Mouse (Mus musculus) CH12.LX (cell line): ENCODE measurements around the gene Chchd6. TPM values are rescaled to one million over a fixed set of nuclear protein-coding genes. Genes with fewer than 3 reads are reported as not detected.

Experiments
- DNase-seq: peaks from one replicate; pipeline ENCODE4 v3.0.0-alpha.2; 2013; ENCODE audit errors: extremely low read depth
- H3K27ac ChIP-seq: 2 replicates; pipeline ENCODE4 v1.5.1; 2012; ENCODE audit warnings: low read depth, mild to moderate bottlenecking, control low read depth, moderate library complexity; ENCODE audit not compliant: insufficient read depth
- H3K27me3 ChIP-seq: replicated peaks from 2 replicates; pipeline ENCODE3; 2012; ENCODE audit warnings: inconsistent platforms
- H3K36me3 ChIP-seq, 2 experiments: replicated peaks in 1 of 2; 2 replicates each; pipeline versions ENCODE3 to v1.6.1; 2012; ENCODE audit warnings: inconsistent platforms in 1 of 2, low read length in 1 of 2, mild to moderate bottlenecking in 1 of 2, mixed read lengths in 1 of 2, moderate library complexity in 1 of 2; ENCODE audit not compliant: control insufficient read depth in 1 of 2, insufficient read depth in 1 of 2
- H3K4me1 ChIP-seq, 2 experiments: 2 replicates each; pipeline ENCODE4 v1.6.1; 2012; ENCODE audit warnings: inconsistent platforms in 1 of 2, moderate library complexity in 1 of 2; ENCODE audit not compliant: insufficient read depth in 2 of 2, control insufficient read depth in 1 of 2
- H3K4me2 ChIP-seq: 2 replicates; pipeline ENCODE4 v1.6.1; 2012; ENCODE audit warnings: low read depth, mild to moderate bottlenecking, control low read depth; ENCODE audit not compliant: poor library complexity, insufficient read depth, severe bottlenecking
- H3K4me3 ChIP-seq, 3 experiments: fragments of 150-350 bp in 1 of 3; sonication (generic) in 1 of 3; replicated peaks in 1 of 3; 2 replicates each; pipeline versions ENCODE3 to v1.5.1; 2011 to 2012; ENCODE audit warnings: low read depth in 2 of 3, low read length in 2 of 3, mild to moderate bottlenecking in 2 of 3, moderate library complexity in 2 of 3, control low read depth in 1 of 3, improper control_type of control experiment in 1 of 3, inconsistent platforms in 1 of 3, mixed read lengths in 1 of 3; ENCODE audit not compliant: poor library complexity in 1 of 3
- H3K79me2 ChIP-seq: replicated peaks from 2 replicates; pipeline ENCODE4 v1.6.1; 2012; ENCODE audit warnings: mild to moderate bottlenecking, moderate library complexity; ENCODE audit not compliant: control insufficient read depth, poor library complexity, insufficient read depth, severe bottlenecking; ENCODE audit errors: extremely low read depth
- H3K9ac ChIP-seq: 2 replicates; pipeline ENCODE4 v1.6.1; 2012; ENCODE audit warnings: low read depth, mild to moderate bottlenecking, control low read depth, moderate library complexity; ENCODE audit not compliant: insufficient read depth
- H3K9me3 ChIP-seq: replicated peaks from 2 replicates; pipeline ENCODE3; 2012; ENCODE audit warnings: low read length, inconsistent platforms, mixed read lengths
- BHLHE40 ChIP-seq: IDR thresholded peaks from 2 replicates; pipeline ENCODE4 v1.6.1; 2011; ENCODE audit warnings: mild to moderate bottlenecking, low read depth, low read length, improper control_type of control experiment
- CHD1 ChIP-seq: IDR thresholded peaks from 2 replicates; pipeline ENCODE4 v1.6.1; 2012; ENCODE audit warnings: low read depth, low read length, improper control_type of control experiment, inconsistent platforms
- E2F4 ChIP-seq: IDR thresholded peaks from 2 replicates; pipeline ENCODE4 v1.6.1; 2011; ENCODE audit warnings: low read depth, low read length, improper control_type of control experiment; ENCODE audit not compliant: insufficient replicate concordance
- EP300 ChIP-seq: IDR thresholded peaks from 2 replicates; pipeline ENCODE4 v1.6.1; 2011; ENCODE audit warnings: low read length, improper control_type of control experiment
- ETS1 ChIP-seq: conservative IDR thresholded peaks from 2 replicates; pipeline ENCODE4 v1.6.1; 2012; ENCODE audit warnings: low read depth, mild to moderate bottlenecking, inconsistent platforms, low read length, improper control_type of control experiment, moderate library complexity
- GABPA ChIP-seq: IDR thresholded peaks from 2 replicates; pipeline ENCODE4 v1.6.1; 2012; ENCODE audit warnings: low read depth, low read length, improper control_type of control experiment, inconsistent platforms; ENCODE audit not compliant: insufficient replicate concordance
- HCFC1 ChIP-seq: IDR thresholded peaks from 2 replicates; pipeline ENCODE4 v1.6.1; 2012; ENCODE audit warnings: low read depth, mild to moderate bottlenecking, inconsistent platforms, low read length, improper control_type of control experiment
- JUND ChIP-seq: conservative IDR thresholded peaks from 2 replicates; pipeline ENCODE4 v1.6.1; 2011; ENCODE audit warnings: low read depth, low read length, improper control_type of control experiment
- KAT2A ChIP-seq: IDR thresholded peaks from 2 replicates; pipeline ENCODE4 v1.6.1; 2012; ENCODE audit warnings: low read length, improper control_type of control experiment, inconsistent platforms; ENCODE audit not compliant: insufficient replicate concordance
- MAZ ChIP-seq: IDR thresholded peaks from 2 replicates; pipeline ENCODE4 v1.6.1; 2012; ENCODE audit warnings: low read depth, mild to moderate bottlenecking, inconsistent platforms, low read length, improper control_type of control experiment, moderate library complexity
- MEF2A ChIP-seq: IDR thresholded peaks from 2 replicates; pipeline ENCODE4 v1.6.1; 2014; ENCODE audit warnings: low read depth, mild to moderate bottlenecking, inconsistent platforms, low read length, improper control_type of control experiment, borderline replicate concordance
- NELFE ChIP-seq: IDR thresholded peaks from 2 replicates; pipeline ENCODE4 v1.6.1; 2011; ENCODE audit warnings: low read depth, low read length, improper control_type of control experiment
- PAX5 ChIP-seq: IDR thresholded peaks from 2 replicates; pipeline ENCODE4 v1.6.1; 2012; ENCODE audit warnings: low read length, inconsistent platforms, mixed read lengths
- POLR2AphosphoS2 ChIP-seq: IDR thresholded peaks from 2 replicates; pipeline ENCODE4 v1.6.1; 2011; ENCODE audit warnings: low read depth, low read length, improper control_type of control experiment
- RAD21 ChIP-seq: IDR thresholded peaks from 2 replicates; pipeline ENCODE4 v1.6.1; 2011; ENCODE audit warnings: low read depth, mild to moderate bottlenecking, low read length, improper control_type of control experiment, moderate library complexity
- SIN3A ChIP-seq: IDR thresholded peaks from 2 replicates; pipeline ENCODE4 v1.6.1; 2012; ENCODE audit warnings: low read length, improper control_type of control experiment, inconsistent platforms
- SMC3 ChIP-seq: IDR thresholded peaks from 2 replicates; pipeline ENCODE4 v1.6.1; 2011; ENCODE audit warnings: low read depth, low read length, improper control_type of control experiment
- UBTF ChIP-seq: IDR thresholded peaks from 2 replicates; pipeline ENCODE4 v1.6.1; 2012; ENCODE audit warnings: low read depth, mild to moderate bottlenecking, inconsistent platforms, low read length, improper control_type of control experiment, moderate library complexity
- USF2 ChIP-seq: conservative IDR thresholded peaks from 2 replicates; pipeline ENCODE4 v1.6.1; 2011; ENCODE audit warnings: low read depth, low read length, improper control_type of control experiment
- ZNF384 ChIP-seq: IDR thresholded peaks from 2 replicates; pipeline ENCODE4 v1.6.1; 2012; ENCODE audit warnings: low read depth, low read length, improper control_type of control experiment, inconsistent platforms
- dilution Hi-C: fragments of 300-500 bp; cut with MboI; formaldehyde crosslinking; loops from 2 replicates; pipeline ENCODE4 v1.14.3; 2020; ENCODE audit warnings: low sequenced_read_pairs; ENCODE audit not compliant: extremely low pct_unique_long_range_greater_than_20kb, extremely low pct_ligation_motif_present
- in situ Hi-C: fragments of 300-500 bp; cut with MboI; formaldehyde crosslinking; loops from 3 replicates; pipeline ENCODE4 v1.14.3; 2019; ENCODE audit warnings: low sequenced_read_pairs, low pct_ligation_motif_present, low pct_unique_long_range_greater_than_20kb, mixed read lengths
- polyA plus RNA-seq: library from polyadenylated mRNA; unstranded; fragments of >175 nt; gene quantifications from 2 replicates; pipeline ENCODE4 v1.2.1, GENCODE M21; 2012; ENCODE audit warnings: low read depth; ENCODE audit not compliant: insufficient read length
- total RNA-seq, 2 experiments: library from RNA; depleted of rRNA; stranded (reverse); fragments of 300-350 nt in 1 of 2; fragments of >200 nt in 1 of 2; gene quantifications; 2 replicates each; pipeline ENCODE4 v1.2.3; 2012 to 2014

The Chchd6 gene
- total and polyA plus RNA-seq, 3 experiments = 33.3 to 41.5 (median 41.3) TPM

DNA sequence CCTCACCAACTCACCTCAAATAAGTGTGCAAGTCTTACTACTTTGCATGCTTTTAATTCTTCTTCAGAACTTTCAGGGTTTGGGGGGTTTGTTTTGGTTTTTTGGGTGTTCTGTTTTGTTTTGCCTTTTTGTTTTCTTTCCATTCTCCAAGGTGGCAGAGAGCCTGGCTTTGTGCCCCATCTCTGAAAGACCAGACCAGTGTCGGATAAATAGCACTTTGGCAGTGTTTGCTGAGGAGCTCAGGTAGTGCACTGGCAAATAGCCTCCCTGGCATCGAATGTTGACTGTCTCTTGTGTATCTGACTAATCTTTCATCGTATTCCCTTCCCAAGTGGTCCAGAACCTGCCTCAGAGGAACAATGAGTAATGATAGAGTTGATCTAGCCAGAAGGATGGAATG lies 3.4 kb downstream of the Chchd6 start:
- DNase-seq = no peak
- in situ Hi-C loops (no loop called here), dilution Hi-C loops (no loop called here)
- Histone ChIP-seq H3K27ac (no peak overlapping the region), H3K9ac (no peak overlapping the region), H3K79me2 (no peaks in the 10 kb centered on the region), H3K4me3 (no peak overlapping the region), H3K4me2 (no peak overlapping the region), H3K36me3 (no peaks in the 10 kb centered on the region), H3K27me3 (no peaks in the 10 kb centered on the region), H3K4me1 (peaks cover 3 to 10% of the 10 kb centered on the region in 2 experiments), H3K9me3 (no peaks in the 10 kb centered on the region)
- no peak for TF ChIP-seq SIN3A
- TF ChIP-seq CHD1 = no peak
- no peak for TF ChIP-seq E2F4
- no peak for TF ChIP-seq ZNF384

DNA sequence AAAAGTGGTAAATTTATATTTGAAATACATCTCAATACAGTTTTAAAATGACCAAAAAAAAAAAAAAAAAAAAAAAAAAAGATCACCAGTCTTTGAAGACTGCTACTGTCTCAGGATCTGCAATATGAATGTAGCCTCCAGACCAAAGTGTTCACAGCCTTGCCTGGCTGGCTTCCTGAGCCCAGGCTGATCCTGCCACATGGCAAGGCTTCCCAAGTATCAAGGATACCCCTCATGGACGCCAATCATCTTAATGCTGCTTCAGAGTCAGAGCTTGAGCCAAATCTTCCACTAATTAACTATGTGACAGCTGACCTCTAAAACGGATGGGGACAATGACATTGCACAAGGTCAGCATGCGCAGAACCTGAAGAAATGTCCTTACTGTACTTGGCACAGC lies 3.9 kb downstream of the Chchd6 start:
- H3K27ac ChIP-seq = no peak overlapping the region
- H3K9me3 ChIP-seq = no peaks in the 10 kb centered on the region
- H3K27me3 ChIP-seq = no peaks in the 10 kb centered on the region
- in situ Hi-C loops (no loop called here), dilution Hi-C loops (no loop called here)
- no peak overlapping the region for H3K4me3 ChIP-seq
- TF ChIP-seq USF2 (no peak), EP300 (no peak), SMC3 (no peak), ETS1 (no peak), KAT2A (no peak), MAZ (no peak), BHLHE40 (no peak), PAX5 (no peak), RAD21 (no peak), NELFE (no peak), SIN3A (no peak), MEF2A (no peak), POLR2AphosphoS2 (no peak), UBTF (no peak), HCFC1 (no peak), GABPA (no peak), ZNF384 (no peak), JUND (no peak)
- no peaks in the 10 kb centered on the region for H3K79me2 ChIP-seq
- H3K9ac ChIP-seq = no peak overlapping the region
- H3K4me2 ChIP-seq = no peak overlapping the region
- peaks cover 3 to 10% of the 10 kb centered on the region in 2 experiments; a peak in 3 of 4 replicates for H3K4me1 ChIP-seq
- no peaks in the 10 kb centered on the region for H3K36me3 ChIP-seq
- DNase-seq = no peak
